Mouse (Mus musculus) stomach, embryonic 16.5 days (tissue): ENCODE measurements around the gene Col5a3. TPM values are rescaled to one million over a fixed set of nuclear protein-coding genes. Genes with fewer than 3 reads are reported as not detected.

ENCODE experiments used
- ATAC-seq: fragments of 200-750 bp; cut with Nextera tagmentation; 2 replicates; pipeline ENCODE4 v1.8.0; 2017; ENCODE audit warnings: moderate number of reproducible peaks, moderate TSS enrichment; ENCODE audit not compliant: insufficient read depth, low FRiP score
- H3K27ac ChIP-seq: fragments of 300-500 bp; sonication (generic); 2 replicates; pipeline ENCODE4 v1.5.1; 2014; ENCODE audit warnings: low read length
- H3K27me3 ChIP-seq: fragments of 300-500 bp; sonication (generic); 2 replicates; pipeline ENCODE4 v1.6.1; 2014; ENCODE audit warnings: low read length, control low read depth, mixed read lengths; ENCODE audit not compliant: control insufficient read depth, insufficient read depth
- H3K36me3 ChIP-seq: fragments of 300-500 bp; sonication (generic); 2 replicates; pipeline ENCODE4 v1.6.1; 2014; ENCODE audit warnings: low read length; ENCODE audit not compliant: control insufficient read depth, insufficient read depth
- H3K4me1 ChIP-seq: fragments of 300-500 bp; sonication (generic); 2 replicates; pipeline ENCODE4 v1.6.1; 2014; ENCODE audit warnings: low read length, control low read depth, mixed read lengths; ENCODE audit not compliant: control insufficient read depth, insufficient read depth
- H3K4me2 ChIP-seq: fragments of 300-500 bp; sonication (generic); 2 replicates; pipeline ENCODE4 v1.6.1; 2014; ENCODE audit warnings: low read depth, low read length, mixed read lengths
- H3K4me3 ChIP-seq: fragments of 300-500 bp; sonication (generic); replicated peaks from 2 replicates; pipeline ENCODE4 v1.5.1; 2014; ENCODE audit warnings: mild to moderate bottlenecking, low read length
- H3K9ac ChIP-seq: fragments of 300-500 bp; sonication (generic); 2 replicates; pipeline ENCODE4 v1.6.1; 2014; ENCODE audit warnings: low read length
- H3K9me3 ChIP-seq: fragments of 300-500 bp; sonication (generic); replicated peaks from 2 replicates; pipeline ENCODE4 v1.6.1; 2016; ENCODE audit warnings: low read length, control low read depth; ENCODE audit not compliant: control insufficient read depth
- WGBS: fragments of 180-500 bp; shearing (Covaris S2); extraction: QIAGEN DNeasy Blood & Tissue Kit; methylation state at CpG from one replicate; pipeline ENCODE4 v1.1.7; 2014; 5-methylcytosine and 5-hydroxymethylcytosine counted together
- polyA plus RNA-seq: library from polyadenylated mRNA; unstranded; fragments of >200 nt; fragmentation: Nextera tagmentation; extraction: Ambion mirVana; gene quantifications from 2 replicates; pipeline ENCODE4 v1.2.1, GENCODE M21; 2015

Gene Col5a3
- polyA plus RNA-seq, 1 experiment from 2014 or later = 3.3 TPM

DNA sequence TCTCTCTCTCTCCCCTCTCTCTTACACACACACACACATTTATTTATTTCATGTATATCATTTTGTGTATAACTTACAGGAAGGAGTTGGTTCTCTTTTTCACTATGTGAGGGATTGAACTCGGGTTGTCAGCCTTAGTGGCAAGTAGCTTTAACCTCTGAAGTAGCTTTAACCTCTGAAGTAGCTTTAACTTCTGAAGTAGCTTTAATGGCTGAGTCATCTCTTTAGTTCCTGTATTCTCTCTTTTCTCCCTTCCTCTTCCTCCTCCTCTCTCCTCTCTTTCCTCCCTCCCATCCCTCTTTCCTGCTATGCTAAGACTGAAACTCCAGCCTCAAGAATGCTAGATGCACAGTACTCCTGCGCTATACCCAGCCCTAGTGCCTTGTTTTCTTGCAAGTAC is 56.6 kb downstream of the Col5a3 start:
- Histone ChIP-seq H3K4me1 (no peaks in the 10 kb centered on the region), H3K4me3 (no peak overlapping the region), H3K4me2 (no peak overlapping the region), H3K9ac (no peak overlapping the region), H3K27ac (no peak overlapping the region), H3K36me3 (no peaks in the 10 kb centered on the region), H3K9me3 (no peaks in the 10 kb centered on the region), H3K27me3 (no peaks in the 10 kb centered on the region)
- no peak for ATAC-seq
- WGBS = 71% methylated on average over 2 of the region's 2 CpGs

DNA sequence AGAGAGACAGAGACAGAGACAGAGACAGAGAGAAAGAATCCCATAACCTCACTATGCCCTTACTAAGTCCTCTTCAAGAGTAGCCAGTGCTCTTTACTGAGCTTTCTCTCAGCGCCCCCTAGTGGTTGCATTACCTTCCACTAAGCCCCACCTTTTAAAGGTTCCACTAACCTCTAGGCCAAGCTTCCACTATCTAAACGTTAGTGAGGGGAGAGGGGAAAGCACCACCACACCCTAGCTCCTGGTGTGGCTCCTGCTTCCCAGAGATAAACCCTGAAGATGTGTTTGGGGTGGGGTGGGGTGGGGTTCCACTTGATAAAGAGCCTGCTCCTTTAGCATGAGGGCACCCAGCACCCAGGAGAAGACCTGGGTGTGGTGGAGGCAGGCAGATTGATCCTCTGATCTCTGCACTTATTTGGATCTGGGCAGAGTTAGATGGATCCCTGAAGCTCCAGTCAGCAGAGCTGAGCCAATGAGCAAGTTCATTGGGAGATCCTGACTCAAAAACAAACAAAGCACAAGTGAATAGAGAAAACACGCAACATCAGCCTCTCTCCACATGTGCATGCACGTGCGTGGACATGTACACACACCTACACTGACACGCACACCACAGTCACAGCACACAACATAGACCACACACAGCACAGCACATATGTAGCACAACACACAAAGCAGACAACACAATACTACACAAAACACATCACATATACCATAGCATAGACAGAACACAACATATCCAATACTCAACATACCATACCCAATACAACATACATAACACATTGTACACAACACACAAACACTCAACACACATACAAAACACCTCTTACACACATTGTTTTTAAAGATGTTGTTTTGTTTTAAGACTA is 57.5 kb downstream of the Col5a3 start:
- Histone ChIP-seq H3K36me3 (no peaks in the 10 kb centered on the region), H3K9ac (no peak overlapping the region), H3K4me2 (no peak overlapping the region), H3K4me1 (no peaks in the 10 kb centered on the region), H3K4me3 (no peak overlapping the region), H3K27me3 (no peaks in the 10 kb centered on the region), H3K27ac (no peak overlapping the region), H3K9me3 (no peaks in the 10 kb centered on the region)
- WGBS = 60% methylated on average over 6 of the region's 6 CpGs
- no peak; the same call in 1 of the 2 replicates for ATAC-seq

GRCm38 (mm10) chr9:20756081-20756700 is 58.7 kb downstream of the Col5a3 start:
- no peak for ATAC-seq
- Histone ChIP-seq H3K4me2 (no peak overlapping the region), H3K36me3 (no peaks in the 10 kb centered on the region), H3K9me3 (no peaks in the 10 kb centered on the region), H3K27me3 (no peaks in the 10 kb centered on the region), H3K4me3 (no peak overlapping the region), H3K4me1 (no peaks in the 10 kb centered on the region), H3K27ac (no peak overlapping the region), H3K9ac (no peak overlapping the region)
- WGBS = 88% methylated on average over 4 of the region's 4 CpGs

- no peak overlapping the region for H3K27ac ChIP-seq
- no peaks in the 10 kb centered on the region for H3K27me3 ChIP-seq
- H3K36me3 ChIP-seq = no peaks in the 10 kb centered on the region
- H3K9me3 ChIP-seq = no peaks in the 10 kb centered on the region
- H3K4me3 ChIP-seq = no peak overlapping the region
- H3K9ac ChIP-seq = no peak overlapping the region
- no peak overlapping the region for H3K4me2 ChIP-seq
- ATAC-seq = no peak
- 86% methylated on average over 2 of the region's 2 CpGs for WGBS
- no peaks in the 10 kb centered on the region for H3K4me1 ChIP-seq
Measured at GRCm38 (mm10) chr9:20754335-20754734, 60.5 kb downstream of the Col5a3 start.

DNA sequence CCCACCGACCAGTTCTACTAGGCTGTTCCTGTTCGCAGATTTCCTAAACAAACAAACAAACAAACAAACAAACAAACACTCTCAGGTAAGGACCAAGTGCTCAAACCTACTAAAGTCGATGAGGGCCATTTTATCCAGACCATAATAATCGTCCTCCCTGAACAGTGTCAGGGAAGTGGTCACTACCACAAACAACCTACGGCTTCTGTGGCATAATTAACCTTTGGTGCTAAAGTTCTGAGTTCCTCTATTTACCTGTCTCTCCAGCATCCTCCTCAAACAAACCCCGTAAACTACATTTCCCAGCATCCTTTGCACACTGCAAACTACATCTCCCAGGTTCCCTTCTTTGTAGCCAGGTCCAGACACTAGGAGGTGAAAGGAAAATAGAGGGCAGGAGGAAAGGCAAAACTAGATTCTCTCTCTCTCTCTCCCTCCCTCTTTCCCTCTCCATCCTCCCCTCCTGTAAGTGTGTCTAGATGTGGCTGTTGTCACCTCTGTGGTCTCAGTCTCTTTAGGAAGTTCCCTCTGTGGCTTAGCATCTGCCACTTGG is 63.3 kb downstream of the Col5a3 start:
- no peak overlapping the region for H3K9ac ChIP-seq
- peaks cover 13% of the 10 kb centered on the region; the same call in 1 of the 2 replicates for H3K27me3 ChIP-seq
- H3K4me1 ChIP-seq = no peaks in the 10 kb centered on the region; the same call in 1 of the 2 replicates
- H3K4me2 ChIP-seq = no peak overlapping the region
- no peaks in the 10 kb centered on the region for H3K36me3 ChIP-seq
- H3K27ac ChIP-seq = no peak overlapping the region
- H3K9me3 ChIP-seq = no peaks in the 10 kb centered on the region
- WGBS = 53% methylated on average over 6 of the region's 6 CpGs
- no peak overlapping the region for H3K4me3 ChIP-seq
- ATAC-seq = no peak

DNA sequence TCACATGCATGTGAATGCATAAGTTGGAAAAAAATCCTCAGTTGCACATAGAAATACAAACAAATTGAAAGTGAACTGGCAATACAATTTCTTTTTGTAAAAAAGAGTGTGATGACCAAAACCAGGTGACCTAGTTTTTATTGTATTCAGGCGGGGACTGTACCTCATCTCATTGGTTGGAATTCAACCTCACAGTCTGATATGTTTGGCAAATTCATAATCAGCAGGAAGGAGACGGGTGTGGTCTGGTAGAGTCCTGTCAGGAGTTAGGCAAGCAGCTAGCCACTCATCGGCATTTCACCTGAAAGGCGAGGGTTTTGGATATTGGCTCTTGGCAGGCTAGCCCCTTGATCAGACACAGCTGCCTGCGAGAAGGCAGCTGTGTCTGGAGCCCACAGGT is 65.7 kb downstream of the Col5a3 start:
- no peak overlapping the region for H3K4me2 ChIP-seq
- H3K9ac ChIP-seq = no peak overlapping the region
- no peak overlapping the region for H3K4me3 ChIP-seq
- WGBS = 47% methylated on average over 5 of the region's 5 CpGs
- no peaks in the 10 kb centered on the region for H3K9me3 ChIP-seq
- no peak for ATAC-seq
- no peaks in the 10 kb centered on the region for H3K36me3 ChIP-seq
- H3K27ac ChIP-seq = no peak overlapping the region
- peaks cover 35% of the 10 kb centered on the region for H3K27me3 ChIP-seq
- peaks cover 4% of the 10 kb centered on the region; the same call in 1 of the 2 replicates for H3K4me1 ChIP-seq

DNA sequence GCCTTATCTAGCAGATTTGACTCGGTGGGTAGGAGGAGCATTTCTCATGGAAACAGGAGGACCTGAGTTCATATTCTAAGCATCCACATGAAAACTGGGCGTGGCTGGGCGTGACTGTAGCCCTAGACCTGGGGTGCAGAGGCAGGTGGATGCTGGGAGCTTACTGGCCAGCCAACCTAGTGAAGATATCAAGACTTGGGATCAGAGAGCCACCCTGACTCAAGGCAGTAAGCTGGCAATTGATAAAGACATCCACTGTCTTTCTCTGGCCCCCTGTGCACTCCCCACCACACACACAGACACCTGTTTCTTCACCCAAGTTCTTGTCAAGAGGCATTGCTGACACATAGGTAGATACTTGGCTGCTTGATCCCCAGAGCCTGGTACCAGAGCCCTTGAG is 66.3 kb downstream of the Col5a3 start:
- peaks cover 42% of the 10 kb centered on the region for H3K27me3 ChIP-seq
- H3K4me2 ChIP-seq = no peak overlapping the region
- peaks cover 4% of the 10 kb centered on the region; the same call in 1 of the 2 replicates for H3K4me1 ChIP-seq
- no peaks in the 10 kb centered on the region for H3K36me3 ChIP-seq
- no peak overlapping the region for H3K9ac ChIP-seq
- H3K27ac ChIP-seq = no peak overlapping the region
- ATAC-seq = no peak
- 66% methylated on average over 3 of the region's 3 CpGs for WGBS
- H3K9me3 ChIP-seq = no peaks in the 10 kb centered on the region
- no peak overlapping the region for H3K4me3 ChIP-seq

- H3K27me3 ChIP-seq = peaks cover 49% of the 10 kb centered on the region
- no peak overlapping the region for H3K27ac ChIP-seq
Measured at GRCm38 (mm10) chr9:20747682-20748081, 67.2 kb downstream of the Col5a3 start.

More at GRCm38 (mm10) chr9:20747682-20748081, 67.2 kb downstream of the Col5a3 start:
- no peak overlapping the region for H3K4me3 ChIP-seq
- WGBS = 10% methylated on average over 3 of the region's 3 CpGs
- H3K9me3 ChIP-seq = no peaks in the 10 kb centered on the region
- no peak overlapping the region for H3K4me2 ChIP-seq
- no peak for ATAC-seq
- no peak overlapping the region for H3K9ac ChIP-seq
- no peaks in the 10 kb centered on the region for H3K36me3 ChIP-seq
- H3K4me1 ChIP-seq = peaks cover 4% of the 10 kb centered on the region; the same call in 1 of the 2 replicates
